Mouse (Mus musculus) left cerebral cortex, postnatal 14 days (tissue): ENCODE measurements around the gene Btnl10. TPM values are rescaled to one million over a fixed set of nuclear protein-coding genes. Genes with fewer than 3 reads are reported as not detected.

ENCODE experiments used
- microRNA-seq, 2 experiments: library from miRNA; unstranded; fragments of <30 nt; microRNA quantifications; one replicate each; pipeline ENCODE4 v1.2.0; 2022
- total RNA-seq, 2 experiments: library from RNA; stranded (reverse); gene quantifications; 2 replicates each; pipeline ENCODE4 v1.2.3; 2021

Btnl10 gene
- total RNA-seq, 2 experiments from 2014 or later = not detected

Small RNA genes lying within 50 kb of the gene (microRNA-seq; reads per million reads assigned to microRNA genes)
- gene Gm44313 = 0 to 0.53 reads per million in 2 experiments

Other genes with a start within 250 kb of the Btnl10 start
- not detected for gene Olfr320, start 236.8 kb upstream of the Btnl10 start, total RNA-seq
- gene Olfr319, start 218.7 kb upstream of the Btnl10 start, total RNA-seq = not detected
- gene Olfr318, start 193.9 kb upstream of the Btnl10 start, total RNA-seq = under 1 TPM in 1 of 2 experiments, not detected in 1; 0.13 TPM
- under 1 TPM in 1 of 2 experiments, not detected in 1; 0.15 TPM for gene Olfr317, start 178.7 kb upstream of the Btnl10 start, total RNA-seq
- gene Olfr316, start 165.2 kb upstream of the Btnl10 start, total RNA-seq = under 1 TPM; 0.13 to 0.42 TPM
- gene Olfr315, start 144.7 kb upstream of the Btnl10 start, total RNA-seq = not detected
- not detected for gene Olfr314, start 135.0 kb upstream of the Btnl10 start, total RNA-seq
- 1 to 10 TPM in 1 of 2 experiments, under 1 TPM in 1; 0.89 to 2.1 TPM for gene Fam183b, start 115.9 kb upstream of the Btnl10 start, total RNA-seq
- gene Olfr313, start 102.9 kb upstream of the Btnl10 start, total RNA-seq = not detected
- gene Olfr312, start 88.7 kb upstream of the Btnl10 start, total RNA-seq = not detected
- not detected for gene Olfr311, start 78.7 kb upstream of the Btnl10 start, total RNA-seq
- gene Gm12258, start 70.8 kb upstream of the Btnl10 start, total RNA-seq = 10 to 100 TPM; 16.7 TPM
- 1 to 10 TPM; 9.3 TPM for gene 2810021J22Rik, start 50.7 kb upstream of the Btnl10 start, total RNA-seq
- 1 to 10 TPM; 8.7 to 9.0 TPM for gene Zfp39, start 13.7 kb upstream of the Btnl10 start, total RNA-seq
- gene Rnf187, start 21.0 kb downstream of the Btnl10 start, total RNA-seq = 100 to 1,000 TPM; 493 to 512 TPM
- gene Hist3h2ba, start 31.0 kb downstream of the Btnl10 start, total RNA-seq = 100 to 1,000 TPM; 119 to 135 TPM
- gene Hist3h2a, start 36.8 kb downstream of the Btnl10 start, total RNA-seq = 10 to 100 TPM; 57.2 to 62.3 TPM
- gene Trim17, start 36.8 kb downstream of the Btnl10 start, total RNA-seq = 1 to 10 TPM; 3.9 to 4.3 TPM
- 10 to 100 TPM; 21.8 to 22.0 TPM for gene Trim11, start 60.2 kb downstream of the Btnl10 start, total RNA-seq
- gene Obscn, start 218.5 kb downstream of the Btnl10 start, total RNA-seq = 1 to 10 TPM; 1.5 to 1.9 TPM
- gene Iba57, start 245.8 kb downstream of the Btnl10 start, total RNA-seq = 10 to 100 TPM in 1 of 2 experiments, 1 to 10 TPM in 1; 9.8 to 10.0 TPM